Mouse (Mus musculus) cerebellum, adult 11 months (tissue): ENCODE results near the gene Ssbp4.

ENCODE experiments used
- DNase-seq: peaks from one replicate; pipeline ENCODE4 v3.0.0; 2022

Ssbp4 gene

GRCm38 (mm10) chr8:70549412-70550184 is 59.1 kb downstream of the Ssbp4 start:
- DNase-seq = no peak

GRCm38 (mm10) chr8:70547762-70548161 is 60.9 kb downstream of the Ssbp4 start:
- DNase-seq = no peak
